Mouse (Mus musculus) lung, postnatal 4 days (tissue): ENCODE measurements around the gene Pgm2.
A peak's percentile ranks its signal among the peaks of the same experiment; 100 is the strongest.

ENCODE experiments used
- DNase-seq, 2 experiments: peaks; one replicate each; pipeline ENCODE4 v3.0.0; 2021

The Pgm2 gene

GRCm38 (mm10) chr5:64077353-64077752 is 15.4 kb upstream of the Pgm2 start:
- DNase-seq: no peak

- DNase-seq: peak in 1 of 2 experiments; percentile 49
Measured at GRCm38 (mm10) chr5:64078740-64079461, 13.8 kb upstream of the Pgm2 start.

GRCm38 (mm10) chr5:64079462-64079817 is 13.3 kb upstream of the Pgm2 start:
- DNase-seq: no peak

- DNase-seq: no peak
Measured at GRCm38 (mm10) chr5:64083447-64084359, 9.0 kb upstream of the Pgm2 start.

- no peak for DNase-seq
Measured at GRCm38 (mm10) chr5:64085405-64085804, 7.3 kb upstream of the Pgm2 start.

GRCm38 (mm10) chr5:64088740-64089139 is 4.0 kb upstream of the Pgm2 start:
- no peak for DNase-seq

- peak; percentile 45 for DNase-seq
Measured at GRCm38 (mm10) chr5:64093349-64093871, 660 bp downstream of the Pgm2 start.

- DNase-seq: no peak
Measured at GRCm38 (mm10) chr5:64095342-64095993, 2.7 kb downstream of the Pgm2 start.

GRCm38 (mm10) chr5:64101993-64102716 is 9.4 kb downstream of the Pgm2 start:
- no peak for DNase-seq

GRCm38 (mm10) chr5:64102717-64103075 is 9.9 kb downstream of the Pgm2 start:
- DNase-seq: no peak

GRCm38 (mm10) chr5:64107596-64108289 is 15.0 kb downstream of the Pgm2 start:
- DNase-seq: no peak

GRCm38 (mm10) chr5:64109217-64109616 is 16.5 kb downstream of the Pgm2 start:
- no peak for DNase-seq

- no peak for DNase-seq
Measured at GRCm38 (mm10) chr5:64112360-64112759, 19.6 kb downstream of the Pgm2 start.

- DNase-seq: no peak
Measured at GRCm38 (mm10) chr5:64114210-64114609, 21.5 kb downstream of the Pgm2 start.

- DNase-seq: no peak
Measured at GRCm38 (mm10) chr5:64117191-64117590, 24.4 kb downstream of the Pgm2 start.

- no peak for DNase-seq
Measured at GRCm38 (mm10) chr5:64125783-64126182, 33.0 kb downstream of the Pgm2 start.

- no peak for DNase-seq
Measured at GRCm38 (mm10) chr5:64131550-64131949, 38.8 kb downstream of the Pgm2 start.

- no peak for DNase-seq
Measured at GRCm38 (mm10) chr5:64133901-64134300, 41.2 kb downstream of the Pgm2 start.

- DNase-seq: peak in 1 of 2 experiments; percentile 20
Measured at GRCm38 (mm10) chr5:64136325-64136724, 43.6 kb downstream of the Pgm2 start.

GRCm38 (mm10) chr5:64140202-64140601 is 47.5 kb downstream of the Pgm2 start:
- DNase-seq: no peak

GRCm38 (mm10) chr5:64144315-64144714 is 51.6 kb downstream of the Pgm2 start:
- DNase-seq: no peak
